Mouse (Mus musculus): ENCODE data around the gene Gdf5.
A peak's percentile ranks its signal among the peaks of the same experiment; 100 is the strongest.

The Gdf5 gene

GRCm38 (mm10) chr2:155945124-155945523 is at the start of gene Gdf5:
Gene Gdf5, minus strand, starts transcription at chr2:155945367.
- no peak for DNase-seq (ENCODE audit: low spot score)

GRCm38 (mm10) chr2:155991863-155992321 is 46.7 kb upstream of the Gdf5 start:
- no peak for DNase-seq (ENCODE audit: low spot score)

GRCm38 (mm10) chr2:155991151-155991550 is 46.0 kb upstream of the Gdf5 start:
- DNase-seq (ENCODE audit: low spot score), result no peak

GRCm38 (mm10) chr2:155989085-155989484 is 43.9 kb upstream of the Gdf5 start:
- no peak for DNase-seq (ENCODE audit: low spot score)

GRCm38 (mm10) chr2:155987131-155987530 is 42.0 kb upstream of the Gdf5 start:
- DNase-seq (ENCODE audit: low spot score), result no peak

- no peak for DNase-seq (ENCODE audit: low spot score)
These were observed 40.6 kb upstream of the Gdf5 start for GRCm38 (mm10) chr2:155985776-155986175.

GRCm38 (mm10) chr2:155979328-155979991 is 34.3 kb upstream of the Gdf5 start:
- DNase-seq (ENCODE audit: low spot score), result no peak

- DNase-seq (ENCODE audit: low spot score), result no peak
These were observed 29.0 kb upstream of the Gdf5 start for GRCm38 (mm10) chr2:155974087-155974731.

GRCm38 (mm10) chr2:155973348-155973747 is 28.2 kb upstream of the Gdf5 start:
- DNase-seq (ENCODE audit: low spot score), result no peak

GRCm38 (mm10) chr2:155962991-155963390 is 17.8 kb upstream of the Gdf5 start:
- DNase-seq (ENCODE audit: low spot score), result no peak

GRCm38 (mm10) chr2:155961862-155962261 is 16.7 kb upstream of the Gdf5 start:
- DNase-seq (ENCODE audit: low spot score), result no peak

- no peak for DNase-seq (ENCODE audit: low spot score)
These were observed 14.8 kb upstream of the Gdf5 start for GRCm38 (mm10) chr2:155959981-155960380.

GRCm38 (mm10) chr2:155956134-155957059 is 11.2 kb upstream of the Gdf5 start, which contains the start of gene Cep250:
Gene Cep250, plus strand, starts transcription at chr2:155956458.
- peak; percentile 86 for DNase-seq (ENCODE audit: low spot score)

GRCm38 (mm10) chr2:155952006-155952405 is 6.8 kb upstream of the Gdf5 start:
- DNase-seq (ENCODE audit: low spot score), result no peak

GRCm38 (mm10) chr2:155949362-155949761 is 4.2 kb upstream of the Gdf5 start:
- DNase-seq (ENCODE audit: low spot score), result no peak

GRCm38 (mm10) chr2:155947390-155948002 is 2.3 kb upstream of the Gdf5 start:
- no peak for DNase-seq (ENCODE audit: low spot score)

- no peak for DNase-seq (ENCODE audit: low spot score)
These were observed 1.3 kb upstream of the Gdf5 start for GRCm38 (mm10) chr2:155946499-155946898.

GRCm38 (mm10) chr2:155946069-155946468 is 902 bp upstream of the Gdf5 start:
- DNase-seq (ENCODE audit: low spot score), result no peak

GRCm38 (mm10) chr2:155945580-155945979 is 413 bp upstream of the Gdf5 start:
- DNase-seq (ENCODE audit: low spot score), result no peak

- DNase-seq (ENCODE audit: low spot score), result no peak
These were observed 482 bp downstream of the Gdf5 start for GRCm38 (mm10) chr2:155944685-155945084.

- no peak for DNase-seq (ENCODE audit: low spot score)
These were observed 1.7 kb downstream of the Gdf5 start for GRCm38 (mm10) chr2:155943463-155943862.

Data from ovary, postnatal 10 days (tissue).